Mouse (Mus musculus): ENCODE data around the gene Ifna15. TPM values are rescaled to one million over a fixed set of nuclear protein-coding genes. Genes with fewer than 3 reads are reported as not detected.

Ifna15 gene
- polyA plus RNA-seq, 1 experiment: not detected

DNA sequence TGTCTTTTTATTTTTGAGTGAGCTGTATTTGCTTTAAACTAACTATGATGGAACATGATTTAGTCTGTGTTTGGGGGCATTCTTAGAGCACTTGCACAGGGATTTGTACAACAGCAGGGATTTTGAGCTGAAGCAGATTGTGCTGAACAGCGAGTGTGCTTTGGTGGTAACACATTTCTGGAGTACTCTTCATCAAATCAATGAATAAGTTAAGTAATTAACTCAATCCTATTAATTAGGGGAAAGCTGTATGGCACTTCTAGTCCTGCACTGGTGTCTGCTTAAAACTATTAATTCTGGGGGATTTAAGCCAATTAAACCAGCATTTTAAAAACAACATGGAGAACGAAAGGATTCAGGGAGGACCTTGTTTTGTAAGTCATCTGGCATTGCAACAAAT is 40.1 kb downstream of the Ifna15 start:
- 95% methylated on average over 2 of the region's 2 CpGs for WGBS
- Histone ChIP-seq H3K27ac (ENCODE audit: control insufficient read depth, insufficient read depth, low read length) (no peak overlapping the region), H3K36me3 (ENCODE audit: control insufficient read depth, insufficient read depth, low read length) (no peaks in the 10 kb centered on the region), H3K4me1 (replicated peaks; ENCODE audit: control insufficient read depth, insufficient read depth, low read length) (no peaks in the 10 kb centered on the region), H3K4me3 (ENCODE audit: control insufficient read depth, insufficient read depth, low read length) (no peak overlapping the region), H3K27me3 (ENCODE audit: control insufficient read depth, insufficient read depth, low read length) (no peaks in the 10 kb centered on the region)
- no peak for DNase-seq
- TF ChIP-seq CTCF (IDR thresholded peaks at IDR 0.05; ENCODE audit: borderline replicate concordance, control insufficient read depth, extremely low read depth, insufficient read depth, low read length, poor library complexity) (no peak), POLR2A (IDR thresholded peaks at IDR 0.05; ENCODE audit: control insufficient read depth, extremely low read depth, insufficient read depth, low read length, poor library complexity) (no peak)

DNA sequence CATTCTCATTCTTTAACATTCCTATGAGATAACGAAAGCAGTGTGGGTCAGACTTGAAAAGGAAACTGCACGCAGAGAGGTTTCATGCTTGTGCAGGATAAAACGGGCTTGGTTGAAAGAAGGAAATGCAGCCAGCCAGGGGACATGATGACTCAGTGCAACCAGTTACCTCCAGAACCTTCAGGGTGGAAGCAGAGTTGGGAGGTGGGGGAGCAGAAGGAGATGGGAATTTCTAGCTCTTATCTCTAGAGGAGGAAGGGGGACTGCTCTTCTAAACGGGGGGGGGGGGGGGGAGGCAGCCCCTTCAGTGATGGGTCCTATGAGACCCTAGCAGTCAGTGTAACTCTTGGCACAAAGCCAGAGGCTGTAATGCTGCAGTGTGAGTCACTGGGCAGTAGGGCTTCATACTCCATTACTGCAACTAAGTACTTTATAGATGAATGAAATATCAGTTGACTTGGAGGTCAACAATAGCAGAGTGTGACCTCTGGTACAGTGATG is 42.3 kb downstream of the Ifna15 start:
- WGBS: 0% methylated on average over 4 of the region's 4 CpGs
- peak; percentile 2 for DNase-seq
- no peak overlapping the region for H3K4me3 ChIP-seq (ENCODE audit: control insufficient read depth, insufficient read depth, low read length)
- no peak overlapping the region for H3K27ac ChIP-seq (ENCODE audit: control insufficient read depth, insufficient read depth, low read length)
- no peaks in the 10 kb centered on the region for H3K36me3 ChIP-seq (ENCODE audit: control insufficient read depth, insufficient read depth, low read length)
- H3K27me3 ChIP-seq (ENCODE audit: control insufficient read depth, insufficient read depth, low read length): no peaks in the 10 kb centered on the region
- TF ChIP-seq CTCF (IDR thresholded peaks at IDR 0.05; ENCODE audit: borderline replicate concordance, control insufficient read depth, extremely low read depth, insufficient read depth, low read length, poor library complexity): no peak
- H3K4me1 ChIP-seq (replicated peaks; ENCODE audit: control insufficient read depth, insufficient read depth, low read length): no peaks in the 10 kb centered on the region

DNA sequence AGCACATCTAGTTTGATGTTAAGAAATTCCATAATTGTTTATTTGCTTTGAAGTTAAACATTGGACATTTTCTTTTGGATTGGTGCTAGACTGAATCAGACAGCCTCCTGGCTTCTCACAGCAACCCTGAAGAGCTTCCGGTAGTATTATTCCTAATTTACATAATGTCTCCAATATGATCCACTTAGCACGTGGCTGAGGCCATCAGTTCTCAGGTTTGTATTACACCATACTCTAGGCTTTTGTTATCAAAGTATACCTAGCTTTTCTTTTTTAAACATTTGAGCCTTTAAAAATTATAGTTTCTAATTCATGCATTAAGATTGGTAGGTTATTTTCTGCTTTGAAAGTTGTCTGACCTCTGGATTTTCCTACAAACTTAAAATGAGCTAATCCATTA is 42.8 kb downstream of the Ifna15 start:
- Histone ChIP-seq H3K4me1 (replicated peaks; ENCODE audit: control insufficient read depth, insufficient read depth, low read length) (no peaks in the 10 kb centered on the region), H3K27me3 (ENCODE audit: control insufficient read depth, insufficient read depth, low read length) (no peaks in the 10 kb centered on the region), H3K36me3 (ENCODE audit: control insufficient read depth, insufficient read depth, low read length) (no peaks in the 10 kb centered on the region), H3K27ac (ENCODE audit: control insufficient read depth, insufficient read depth, low read length) (no peak overlapping the region), H3K4me3 (ENCODE audit: control insufficient read depth, insufficient read depth, low read length) (no peak overlapping the region)
- DNase-seq: no peak
- TF ChIP-seq CTCF (IDR thresholded peaks at IDR 0.05; ENCODE audit: borderline replicate concordance, control insufficient read depth, extremely low read depth, insufficient read depth, low read length, poor library complexity) (no peak), POLR2A (IDR thresholded peaks at IDR 0.05; ENCODE audit: control insufficient read depth, extremely low read depth, insufficient read depth, low read length, poor library complexity) (no peak)
- 47% methylated on average over 2 of the region's 2 CpGs for WGBS

DNA sequence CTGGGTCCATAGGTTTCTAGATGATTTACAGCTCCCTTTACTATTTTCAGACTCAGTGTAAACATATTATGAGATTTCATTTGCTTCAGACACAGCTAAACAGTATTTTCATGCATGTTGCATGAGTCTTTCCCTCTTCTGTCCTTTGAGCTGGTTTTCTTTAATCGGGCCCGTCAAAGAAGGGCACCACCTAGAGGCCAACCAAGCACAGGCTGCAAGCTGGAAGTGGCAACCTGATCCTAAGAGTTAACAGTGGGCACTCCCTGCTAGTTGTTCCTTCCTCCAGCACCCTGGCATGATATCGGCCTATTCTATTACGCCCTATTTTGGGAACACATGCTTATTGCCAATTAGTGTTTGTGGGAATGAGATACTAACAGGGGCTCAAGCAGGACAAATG is 43.6 kb downstream of the Ifna15 start:
- 27% methylated on average over 4 of the region's 4 CpGs for WGBS
- Histone ChIP-seq H3K27me3 (ENCODE audit: control insufficient read depth, insufficient read depth, low read length) (no peaks in the 10 kb centered on the region), H3K4me1 (replicated peaks; ENCODE audit: control insufficient read depth, insufficient read depth, low read length) (no peaks in the 10 kb centered on the region), H3K36me3 (ENCODE audit: control insufficient read depth, insufficient read depth, low read length) (no peaks in the 10 kb centered on the region), H3K27ac (ENCODE audit: control insufficient read depth, insufficient read depth, low read length) (no peak overlapping the region), H3K4me3 (ENCODE audit: control insufficient read depth, insufficient read depth, low read length) (no peak overlapping the region)
- peak; percentile 46 for DNase-seq
- peak; percentile 42; the same call in 1 of the 2 replicates for TF ChIP-seq CTCF (IDR thresholded peaks at IDR 0.05; ENCODE audit: borderline replicate concordance, control insufficient read depth, extremely low read depth, insufficient read depth, low read length, poor library complexity)
- TF ChIP-seq POLR2A (IDR thresholded peaks at IDR 0.05; ENCODE audit: control insufficient read depth, extremely low read depth, insufficient read depth, low read length, poor library complexity): no peak

DNA sequence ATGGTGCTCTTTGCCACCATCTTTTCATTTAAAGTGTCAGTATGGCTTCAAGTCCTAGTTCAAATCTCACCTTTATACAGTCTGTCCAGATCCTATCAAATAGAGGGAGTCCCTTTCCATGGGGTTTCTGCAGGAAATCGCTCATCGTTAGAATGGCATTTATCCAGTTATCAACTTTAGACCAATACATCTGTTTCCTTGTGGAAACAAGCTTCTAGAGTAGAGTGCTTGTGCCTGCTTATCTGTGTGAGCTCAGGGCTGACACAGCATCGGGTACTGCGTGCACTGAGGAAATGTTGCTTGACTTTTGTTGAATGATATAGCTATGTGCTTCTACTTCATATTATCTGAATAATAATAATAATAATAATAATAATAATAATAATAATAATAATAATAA is 44.3 kb downstream of the Ifna15 start:
- no peaks in the 10 kb centered on the region for H3K36me3 ChIP-seq (ENCODE audit: control insufficient read depth, insufficient read depth, low read length)
- H3K4me1 ChIP-seq (replicated peaks; ENCODE audit: control insufficient read depth, insufficient read depth, low read length): no peaks in the 10 kb centered on the region
- TF ChIP-seq POLR2A (IDR thresholded peaks at IDR 0.05; ENCODE audit: control insufficient read depth, extremely low read depth, insufficient read depth, low read length, poor library complexity): no peak
- TF ChIP-seq CTCF (IDR thresholded peaks at IDR 0.05; ENCODE audit: borderline replicate concordance, control insufficient read depth, extremely low read depth, insufficient read depth, low read length, poor library complexity): no peak
- H3K27me3 ChIP-seq (ENCODE audit: control insufficient read depth, insufficient read depth, low read length): no peaks in the 10 kb centered on the region
- WGBS: 91% methylated on average over 4 of the region's 4 CpGs
- H3K27ac ChIP-seq (ENCODE audit: control insufficient read depth, insufficient read depth, low read length): no peak overlapping the region
- no peak overlapping the region for H3K4me3 ChIP-seq (ENCODE audit: control insufficient read depth, insufficient read depth, low read length)
- no peak for DNase-seq

Other genes starting within 250 kb of the Ifna15 start
- 0.93 and 1.0 TPM in 2 replicates for gene Hacd4, start 119.3 kb downstream of the Ifna15 start, polyA plus RNA-seq (2012; rRNA removed)
- gene Ifnb1, start 35.5 kb downstream of the Ifna15 start, polyA plus RNA-seq (2012; rRNA removed): not detected in 2 replicates
- gene Ifna14, start 13.6 kb upstream of the Ifna15 start, polyA plus RNA-seq (2012; rRNA removed): not detected in 2 replicates
- not detected in 2 replicates for gene Ifna9, start 34.1 kb upstream of the Ifna15 start, polyA plus RNA-seq (2012; rRNA removed)
- gene Ifna12, start 45.1 kb upstream of the Ifna15 start, polyA plus RNA-seq (2012; rRNA removed): not detected in 2 replicates
- gene C87499, start 76.2 kb upstream of the Ifna15 start, polyA plus RNA-seq (2012; rRNA removed): not detected in 2 replicates
- not detected in 2 replicates for gene Ifna13, start 86.2 kb upstream of the Ifna15 start, polyA plus RNA-seq (2012; rRNA removed)
- gene Ifna16, start 118.7 kb upstream of the Ifna15 start, polyA plus RNA-seq (2012; rRNA removed): not detected in 2 replicates
- gene Ifna2, start 125.7 kb upstream of the Ifna15 start, polyA plus RNA-seq (2012; rRNA removed): not detected in 2 replicates
- gene Ifnab, start 133.1 kb upstream of the Ifna15 start, polyA plus RNA-seq (2012; rRNA removed): 0.17 TPM in 1 of 2 replicates, not detected in the other
- 0.86 and 1.5 TPM in 2 replicates for gene Gm26566, start 163.6 kb upstream of the Ifna15 start, polyA plus RNA-seq (2012; rRNA removed)
- gene Klhl9, start 164.2 kb upstream of the Ifna15 start, polyA plus RNA-seq (2012; rRNA removed): 21.3 and 29.3 TPM in 2 replicates
- gene Gm13271, start 196.6 kb upstream of the Ifna15 start, polyA plus RNA-seq (2012; rRNA removed): not detected in 2 replicates
- gene Gm13283, start 201.9 kb upstream of the Ifna15 start, polyA plus RNA-seq (2012; rRNA removed): 0.07 and 0.08 TPM in 2 replicates
- gene Gm13290, start 215.6 kb upstream of the Ifna15 start, polyA plus RNA-seq (2012; rRNA removed): not detected in 2 replicates
- gene Gm13289, start 218.7 kb upstream of the Ifna15 start, polyA plus RNA-seq (2012; rRNA removed): not detected in 2 replicates
- gene Gm13272, start 221.6 kb upstream of the Ifna15 start, polyA plus RNA-seq (2012; rRNA removed): not detected in 2 replicates
- 0.16 TPM in 1 of 2 replicates, not detected in the other for gene Ifnz, start 223.9 kb upstream of the Ifna15 start, polyA plus RNA-seq (2012; rRNA removed)
- not detected in 2 replicates for gene Gm13276, start 227.5 kb upstream of the Ifna15 start, polyA plus RNA-seq (2012; rRNA removed)
- gene Gm13277, start 230.4 kb upstream of the Ifna15 start, polyA plus RNA-seq (2012; rRNA removed): not detected in 2 replicates
- not detected in 2 replicates for gene Gm13278, start 233.3 kb upstream of the Ifna15 start, polyA plus RNA-seq (2012; rRNA removed)
- gene Gm13275, start 236.2 kb upstream of the Ifna15 start, polyA plus RNA-seq (2012; rRNA removed): not detected in 2 replicates
- not detected in 2 replicates for gene Gm13279, start 239.2 kb upstream of the Ifna15 start, polyA plus RNA-seq (2012; rRNA removed)
- gene Gm13285, start 241.4 kb upstream of the Ifna15 start, polyA plus RNA-seq (2012; rRNA removed): not detected in 2 replicates
- gene Gm13287, start 245.0 kb upstream of the Ifna15 start, polyA plus RNA-seq (2012; rRNA removed): not detected in 2 replicates
- not detected in 2 replicates for gene Gm13288, start 247.3 kb upstream of the Ifna15 start, polyA plus RNA-seq (2012; rRNA removed)